Mouse (Mus musculus) bone marrow macrophage, adult 2 months (primary cell): ENCODE data around the gene Olfr1417. TPM values are rescaled to one million over a fixed set of nuclear protein-coding genes. Genes with fewer than 3 reads are reported as not detected.

Source experiments
- H3K27ac ChIP-seq: 2 replicates; pipeline ENCODE4 v1.5.1; 2012; ENCODE audit warnings: low read depth, low read length; ENCODE audit not compliant: insufficient read depth
- H3K4me1 ChIP-seq: 2 replicates; pipeline ENCODE4 v1.6.1; 2012; ENCODE audit warnings: low read length; ENCODE audit not compliant: control insufficient read depth, insufficient read depth
- H3K4me3 ChIP-seq: 2 replicates; pipeline ENCODE4 v1.5.1; 2012; ENCODE audit warnings: mild to moderate bottlenecking, low read length, moderate library complexity; ENCODE audit not compliant: insufficient read depth
- CTCF ChIP-seq: IDR thresholded peaks from 2 replicates; pipeline ENCODE4 v1.5.1; 2012; ENCODE audit warnings: low read depth, mild to moderate bottlenecking, low read length, moderate library complexity
- POLR2A ChIP-seq: IDR thresholded peaks from 2 replicates; pipeline ENCODE4 v1.6.1; 2012; ENCODE audit warnings: mild to moderate bottlenecking, low read depth, low read length, borderline replicate concordance
- polyA plus RNA-seq: library from polyadenylated mRNA; stranded (reverse); fragments of >200 nt; gene quantifications from 2 replicates; pipeline ENCODE4 v1.2.4, GENCODE M21; 2012; ENCODE audit not compliant: missing spikeins, insufficient read depth, insufficient read length

Olfr1417 gene
- polyA plus RNA-seq, 1 experiment: not detected

- Histone ChIP-seq H3K4me3 (no peak overlapping the region), H3K4me1 (peaks cover 65% of the 10 kb centered on the region), H3K27ac (0 out of 2 replicates have a peak overlapping the region, but pooled peaks have one; percentile 6)
- TF ChIP-seq CTCF (no peak), POLR2A (no peak)
Observed at GRCm38 (mm10) chr19:11810856-11811255, 28.2 kb downstream of the Olfr1417 start.

- TF ChIP-seq POLR2A (no peak), CTCF (no peak)
- Histone ChIP-seq H3K27ac (0 out of 2 replicates have a peak overlapping the region, but pooled peaks have one; percentile 6), H3K4me1 (peaks cover 70% of the 10 kb centered on the region), H3K4me3 (no peak overlapping the region)
Observed at GRCm38 (mm10) chr19:11810003-11810758, 28.8 kb downstream of the Olfr1417 start.

GRCm38 (mm10) chr19:11808452-11808851 lies 30.6 kb downstream of the Olfr1417 start:
- H3K4me3 ChIP-seq: no peak overlapping the region
- TF ChIP-seq CTCF: no peak
- no peak for TF ChIP-seq POLR2A
- peaks cover 70% of the 10 kb centered on the region for H3K4me1 ChIP-seq
- peak overlapping the region; percentile 58 for H3K27ac ChIP-seq

- Histone ChIP-seq H3K27ac (peak overlapping the region; percentile 58), H3K4me3 (no peak overlapping the region), H3K4me1 (peaks cover 66% of the 10 kb centered on the region)
- TF ChIP-seq CTCF: no peak
- no peak for TF ChIP-seq POLR2A
Observed at GRCm38 (mm10) chr19:11807822-11808221, 31.2 kb downstream of the Olfr1417 start.

DNA sequence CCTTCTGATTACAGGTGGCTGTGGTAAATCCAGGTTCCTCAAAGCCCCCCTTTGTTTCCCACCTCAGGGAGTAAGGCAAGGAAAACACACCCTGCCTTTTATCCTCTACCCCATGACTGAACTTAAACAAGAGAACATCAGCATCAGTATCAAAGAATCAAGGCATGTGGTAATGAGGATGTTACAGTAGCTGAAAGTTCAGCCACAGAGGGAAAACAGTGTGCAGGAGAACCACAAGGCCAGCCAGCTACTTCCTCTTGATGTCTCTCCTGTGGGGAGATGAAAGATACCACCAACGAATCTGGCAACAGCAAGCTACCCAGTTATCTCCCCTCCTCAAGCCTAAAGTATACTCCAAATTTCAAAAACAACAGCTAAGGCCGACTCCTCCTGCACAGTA lies 31.8 kb downstream of the Olfr1417 start:
- Histone ChIP-seq H3K4me3 (no peak overlapping the region), H3K4me1 (peaks cover 62% of the 10 kb centered on the region), H3K27ac (peak overlapping the region; percentile 12)
- TF ChIP-seq POLR2A (no peak), CTCF (no peak)

- H3K4me1 ChIP-seq: peaks cover 43% of the 10 kb centered on the region
- TF ChIP-seq POLR2A (no peak), CTCF (no peak)
- H3K27ac ChIP-seq: peak overlapping the region; percentile 39
- no peak overlapping the region for H3K4me3 ChIP-seq
Observed at GRCm38 (mm10) chr19:11804423-11804822, 34.6 kb downstream of the Olfr1417 start.

DNA sequence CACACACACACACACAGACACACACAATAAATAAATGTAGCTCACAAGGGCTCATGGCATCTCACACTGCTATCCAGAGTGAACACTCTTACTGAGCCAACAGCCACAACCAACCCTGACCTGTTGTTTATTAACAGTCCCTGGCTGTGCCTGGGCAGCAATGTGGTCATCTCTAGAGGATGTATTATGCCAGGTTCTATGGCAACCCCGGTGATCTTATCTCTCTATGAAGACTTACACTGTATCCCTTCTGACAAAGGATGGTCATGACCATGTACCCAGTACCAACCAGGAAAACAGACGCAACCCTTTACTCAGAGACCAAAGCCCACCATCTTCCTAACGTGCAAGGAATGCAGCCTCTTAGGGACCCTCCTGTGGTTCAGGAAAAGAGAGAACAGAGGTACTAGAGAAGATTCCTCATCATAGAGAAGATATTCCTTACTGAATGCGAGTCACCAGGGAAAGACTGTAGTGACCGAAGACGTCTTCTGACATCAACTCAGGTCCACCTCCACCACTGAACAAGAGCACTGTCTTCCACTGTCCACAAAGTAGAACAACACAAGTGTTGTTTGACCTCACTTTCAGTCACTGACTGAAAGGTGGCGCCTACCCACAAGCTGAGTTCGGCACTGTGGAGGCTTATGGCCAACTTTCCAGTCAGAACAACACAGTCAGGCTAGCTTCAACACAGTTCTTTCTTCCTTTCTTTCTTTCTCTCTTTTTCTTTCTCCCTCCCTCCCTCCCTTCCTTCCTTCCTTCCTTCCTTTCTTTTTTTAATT lies 38.3 kb downstream of the Olfr1417 start:
- Histone ChIP-seq H3K4me1 (peaks cover 22% of the 10 kb centered on the region), H3K4me3 (no peak overlapping the region), H3K27ac (no peak overlapping the region)
- TF ChIP-seq POLR2A: no peak
- no peak for TF ChIP-seq CTCF

- no peak overlapping the region for H3K4me3 ChIP-seq
- TF ChIP-seq POLR2A (no peak), CTCF (no peak)
- H3K27ac ChIP-seq: no peak overlapping the region
- H3K4me1 ChIP-seq: peaks cover 9% of the 10 kb centered on the region
Observed at GRCm38 (mm10) chr19:11794447-11794846, 44.6 kb downstream of the Olfr1417 start.

GRCm38 (mm10) chr19:11793741-11794359 lies 45.2 kb downstream of the Olfr1417 start:
- no peak overlapping the region for H3K4me3 ChIP-seq
- TF ChIP-seq POLR2A (no peak), CTCF (no peak)
- H3K27ac ChIP-seq: no peak overlapping the region
- H3K4me1 ChIP-seq: peaks cover 9% of the 10 kb centered on the region

GRCm38 (mm10) chr19:11791825-11792224 lies 47.2 kb downstream of the Olfr1417 start:
- no peak for TF ChIP-seq CTCF
- no peak for TF ChIP-seq POLR2A
- H3K4me3 ChIP-seq: no peak overlapping the region

More at GRCm38 (mm10) chr19:11791825-11792224, 47.2 kb downstream of the Olfr1417 start:
- Histone ChIP-seq H3K27ac (no peak overlapping the region), H3K4me1 (peaks cover 19% of the 10 kb centered on the region)
